Mouse (Mus musculus): Measurements from ENCODE around the gene Armcx5. TPM values are rescaled to one million over a fixed set of nuclear protein-coding genes. Genes with fewer than 3 reads are reported as not detected.

Gene Armcx5
- polyA plus RNA-seq (2012; rRNA removed) (1.0 and 1.7 TPM in 2 replicates), polyA plus RNA-seq (2014; fragmentation: Nextera tagmentation; extraction: Ambion mirVana) (2.2 and 2.4 TPM in 2 replicates)

DNA sequence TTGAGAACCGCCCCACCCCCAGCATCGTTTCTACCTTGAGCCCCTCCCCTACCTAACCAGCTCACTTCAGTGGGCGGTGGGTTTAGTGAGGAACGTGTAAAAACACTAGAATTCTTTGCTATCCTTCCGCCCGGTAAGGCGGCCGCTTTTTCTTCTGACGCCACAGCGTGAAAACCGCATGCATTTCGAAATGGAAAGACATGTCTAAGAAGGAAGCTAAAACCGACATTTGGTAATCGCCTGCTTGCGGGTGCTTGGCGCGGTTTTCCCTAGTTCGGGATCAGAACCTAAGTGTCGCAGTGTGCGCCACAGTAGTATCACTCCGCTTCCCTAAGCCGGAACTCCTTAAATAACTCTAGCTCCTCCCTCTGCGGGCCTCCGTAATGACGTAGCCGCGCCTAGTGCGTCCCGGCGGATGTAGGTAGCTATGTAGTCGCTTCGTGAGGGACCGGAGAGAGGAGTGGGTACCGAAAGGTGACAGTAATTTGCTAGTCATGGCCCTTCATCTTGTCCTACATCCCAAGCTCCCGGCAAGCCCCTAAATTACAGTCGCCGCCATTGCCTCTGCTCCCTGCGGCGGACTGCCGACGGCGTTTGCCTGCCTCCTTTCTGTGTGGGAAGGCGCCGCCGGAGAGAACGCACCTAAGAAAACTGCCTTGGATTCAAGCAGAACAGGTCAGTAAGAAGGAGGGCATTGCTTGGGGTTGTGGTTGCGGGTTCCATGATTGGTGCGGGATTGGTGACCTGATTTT, at the start of gene Armcx5, which contains the start of gene Gprasp1:
TSS of gene Armcx5 (plus strand) at position 430 of the 752 bp plus-strand sequence.
TSS of gene Gprasp1 (plus strand) at position 430 of the 752 bp plus-strand sequence.
- Histone ChIP-seq H3K4me1 (replicated peaks; ENCODE audit: control insufficient read depth in 2 of 2, insufficient read depth in 2 of 2, low read length in 1 of 2) (peaks cover 0 to 6% of the 10 kb centered on the region in 2 experiments; a peak in 2 of 4 replicates), H3K36me3 (replicated peaks; ENCODE audit: control insufficient read depth, insufficient read depth, low read depth) (no peaks in the 10 kb centered on the region), H3K27ac (peak within 1 kb of the TSS; percentile 39), H3K4me3 (ENCODE audit: insufficient read depth in 1 of 2, low read depth in 2 of 2, low read length in 2 of 2) (peak within 1 kb of the TSS; percentile 75 to 93), H3K27me3 (ENCODE audit: control insufficient read depth, insufficient read depth, low read length) (no peaks in the 10 kb centered on the region), H3K4me2 (ENCODE audit: low read depth) (peak within 1 kb of the TSS; percentile 71), H3K9ac (replicated peaks) (peak within 1 kb of the TSS; percentile 64), H3K9me3 (ENCODE audit: control insufficient read depth, low read length) (no peaks in the 10 kb centered on the region)
- DNase-seq (ENCODE audit: low read depth in 3 of 3, low spot score in 3 of 3), result peak; percentile 71 to 80 (median 78)
- TF ChIP-seq CTCF (IDR thresholded peaks at IDR 0.05; ENCODE audit: low read depth) (no peak), EP300 (IDR thresholded peaks at IDR 0.05; ENCODE audit: low read depth) (no peak)
- peak; percentile 98 for ATAC-seq (ENCODE audit: insufficient read depth)
- WGBS (ENCODE audit: insufficient replicate concordance), result 13% methylated on average over 47 of the region's 48 CpGs

- Histone ChIP-seq H3K27me3 (ENCODE audit: control insufficient read depth, insufficient read depth, low read length) (no peaks in the 10 kb centered on the region), H3K9ac (replicated peaks) (no peak within 1 kb of the TSS), H3K4me1 (replicated peaks; ENCODE audit: control insufficient read depth in 2 of 2, insufficient read depth in 2 of 2, low read length in 1 of 2) (no peaks in the 10 kb centered on the region), H3K4me3 (ENCODE audit: insufficient read depth in 1 of 2, low read depth in 2 of 2, low read length in 2 of 2) (no peak within 1 kb of the TSS), H3K9me3 (ENCODE audit: control insufficient read depth, low read length) (no peaks in the 10 kb centered on the region), H3K36me3 (replicated peaks; ENCODE audit: control insufficient read depth, insufficient read depth, low read depth) (no peaks in the 10 kb centered on the region), H3K4me2 (ENCODE audit: low read depth) (no peak within 1 kb of the TSS), H3K27ac (no peak within 1 kb of the TSS)
- no peak for ATAC-seq (ENCODE audit: insufficient read depth)
- TF ChIP-seq EP300 (IDR thresholded peaks at IDR 0.05; ENCODE audit: low read depth) (no peak), CTCF (IDR thresholded peaks at IDR 0.05; ENCODE audit: low read depth) (no peak)
- WGBS (ENCODE audit: insufficient replicate concordance), result 42% methylated on average over 1 of the region's 1 CpGs
- DNase-seq (ENCODE audit: low read depth in 3 of 3, low spot score in 3 of 3), result no peak
Observed at GRCm38 (mm10) chrX:135693633-135694032, 48.9 kb upstream of the Armcx5 start, which contains the start of gene Tcp11x2. Gene Tcp11x2 (minus strand): TSS chrX:135693790.

- DNase-seq (ENCODE audit: low read depth in 3 of 3, low spot score in 3 of 3) (no peak), ATAC-seq (ENCODE audit: insufficient read depth) (no peak)
- Histone ChIP-seq H3K36me3 (replicated peaks; ENCODE audit: control insufficient read depth, insufficient read depth, low read depth) (no peaks in the 10 kb centered on the region), H3K27ac (no peak overlapping the region), H3K9me3 (ENCODE audit: control insufficient read depth, low read length) (no peaks in the 10 kb centered on the region), H3K4me3 (ENCODE audit: insufficient read depth in 1 of 2, low read depth in 2 of 2, low read length in 2 of 2) (no peak overlapping the region), H3K27me3 (ENCODE audit: control insufficient read depth, insufficient read depth, low read length) (no peaks in the 10 kb centered on the region), H3K4me2 (ENCODE audit: low read depth) (no peak overlapping the region), H3K4me1 (replicated peaks; ENCODE audit: control insufficient read depth in 2 of 2, insufficient read depth in 2 of 2, low read length in 1 of 2) (no peaks in the 10 kb centered on the region), H3K9ac (replicated peaks) (no peak overlapping the region)
- WGBS (ENCODE audit: insufficient replicate concordance), result 74% methylated on average over 1 of the region's 1 CpGs
- TF ChIP-seq CTCF (IDR thresholded peaks at IDR 0.05; ENCODE audit: low read depth) (no peak), EP300 (IDR thresholded peaks at IDR 0.05; ENCODE audit: low read depth) (no peak)
Observed at GRCm38 (mm10) chrX:135703111-135703510, 39.4 kb upstream of the Armcx5 start.

- H3K4me1 ChIP-seq (replicated peaks; ENCODE audit: control insufficient read depth in 2 of 2, insufficient read depth in 2 of 2, low read length in 1 of 2), result no peaks in the 10 kb centered on the region
- H3K4me3 ChIP-seq (ENCODE audit: insufficient read depth in 1 of 2, low read depth in 2 of 2, low read length in 2 of 2), result no peak overlapping the region
- no peaks in the 10 kb centered on the region for H3K9me3 ChIP-seq (ENCODE audit: control insufficient read depth, low read length)
- 29% methylated on average over 2 of the region's 2 CpGs for WGBS (ENCODE audit: insufficient replicate concordance)
- ATAC-seq (ENCODE audit: insufficient read depth) (no peak), DNase-seq (ENCODE audit: low read depth in 3 of 3, low spot score in 3 of 3) (no peak)
- H3K27ac ChIP-seq, result no peak overlapping the region
- H3K27me3 ChIP-seq (ENCODE audit: control insufficient read depth, insufficient read depth, low read length), result no peaks in the 10 kb centered on the region
- H3K4me2 ChIP-seq (ENCODE audit: low read depth), result no peak overlapping the region
- no peaks in the 10 kb centered on the region for H3K36me3 ChIP-seq (replicated peaks; ENCODE audit: control insufficient read depth, insufficient read depth, low read depth)
- H3K9ac ChIP-seq (replicated peaks), result no peak overlapping the region
- TF ChIP-seq EP300 (IDR thresholded peaks at IDR 0.05; ENCODE audit: low read depth) (no peak), CTCF (IDR thresholded peaks at IDR 0.05; ENCODE audit: low read depth) (no peak)
Observed at GRCm38 (mm10) chrX:135704349-135704748, 38.2 kb upstream of the Armcx5 start.

DNA sequence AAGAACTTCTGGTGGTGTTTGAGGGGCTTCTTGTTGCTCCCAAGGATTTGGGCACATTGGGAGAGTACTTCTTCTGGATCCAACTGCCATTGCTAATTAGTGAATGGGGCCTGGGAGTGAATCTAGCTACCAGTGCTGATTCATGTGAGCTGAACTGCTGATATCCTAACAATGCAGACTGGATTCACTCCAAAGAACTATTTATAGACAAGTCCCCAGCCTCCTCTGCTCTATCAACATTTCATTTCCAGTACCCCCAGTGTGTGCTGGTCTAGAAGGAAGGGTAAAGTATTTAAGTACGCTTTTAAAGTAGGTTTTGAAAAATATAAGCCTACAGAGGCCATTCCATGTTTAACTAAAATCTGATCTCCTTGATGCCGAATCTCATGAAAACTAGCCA, 29.7 kb upstream of the Armcx5 start:
- H3K4me3 ChIP-seq (ENCODE audit: insufficient read depth in 1 of 2, low read depth in 2 of 2, low read length in 2 of 2), result no peak overlapping the region
- H3K9me3 ChIP-seq (ENCODE audit: control insufficient read depth, low read length), result no peaks in the 10 kb centered on the region
- ATAC-seq (ENCODE audit: insufficient read depth) (no peak), DNase-seq (ENCODE audit: low read depth in 3 of 3, low spot score in 3 of 3) (no peak)
- no peaks in the 10 kb centered on the region for H3K36me3 ChIP-seq (replicated peaks; ENCODE audit: control insufficient read depth, insufficient read depth, low read depth)
- no peak overlapping the region for H3K9ac ChIP-seq (replicated peaks)
- H3K27me3 ChIP-seq (ENCODE audit: control insufficient read depth, insufficient read depth, low read length), result no peaks in the 10 kb centered on the region
- 45% methylated on average over 2 of the region's 2 CpGs for WGBS (ENCODE audit: insufficient replicate concordance)
- H3K4me2 ChIP-seq (ENCODE audit: low read depth), result no peak overlapping the region
- no peak for TF ChIP-seq EP300 (IDR thresholded peaks at IDR 0.05; ENCODE audit: low read depth)
- no peak for TF ChIP-seq CTCF (IDR thresholded peaks at IDR 0.05; ENCODE audit: low read depth)
- H3K4me1 ChIP-seq (replicated peaks; ENCODE audit: control insufficient read depth in 2 of 2, insufficient read depth in 2 of 2, low read length in 1 of 2), result no peaks in the 10 kb centered on the region
- no peak overlapping the region for H3K27ac ChIP-seq

Data from liver, embryonic 14.5 days (tissue).